Mouse (Mus musculus) embryonic facial prominence, embryonic 14.5 days (tissue): ENCODE results near the gene Kcnh7. TPM values are rescaled to one million over a fixed set of nuclear protein-coding genes. Genes with fewer than 3 reads are reported as not detected.

Source experiments
- ATAC-seq: fragments of 200-750 bp; cut with Nextera tagmentation; 2 replicates; pipeline ENCODE4 v1.8.0; 2017; ENCODE audit warnings: low read depth, moderate number of reproducible peaks, moderate TSS enrichment
- DNase-seq: peaks from one replicate; pipeline ENCODE4 v3.0.0-alpha.2; 2015; ENCODE audit warnings: low spot score
- H3K27ac ChIP-seq: fragments of 300-500 bp; sonication (generic); replicated peaks from 2 replicates; pipeline ENCODE4 v1.5.1; 2014; ENCODE audit warnings: low read depth, mild to moderate bottlenecking, low read length, moderate library complexity
- H3K27me3 ChIP-seq: fragments of 300-500 bp; sonication (generic); replicated peaks from 2 replicates; pipeline ENCODE4 v1.6.1; 2014; ENCODE audit warnings: low read length; ENCODE audit not compliant: control insufficient read depth, insufficient read depth
- H3K36me3 ChIP-seq: fragments of 300-500 bp; sonication (generic); 2 replicates; pipeline ENCODE4 v1.6.1; 2014; ENCODE audit warnings: low read length, mixed read lengths; ENCODE audit not compliant: control insufficient read depth, insufficient read depth
- H3K4me1 ChIP-seq: fragments of 300-500 bp; sonication (generic); 2 replicates; pipeline ENCODE4 v1.6.1; 2014; ENCODE audit warnings: antibody characterized with exemption, low read length; ENCODE audit not compliant: control insufficient read depth, insufficient read depth
- H3K4me2 ChIP-seq: fragments of 300-500 bp; sonication (generic); 2 replicates; pipeline ENCODE4 v1.6.1; 2014; ENCODE audit warnings: low read depth, mild to moderate bottlenecking, low read length, moderate library complexity, mixed read lengths
- H3K4me3 ChIP-seq: fragments of 300-500 bp; sonication (generic); 2 replicates; pipeline ENCODE4 v1.5.1; 2014; ENCODE audit warnings: low read depth, mild to moderate bottlenecking, low read length
- H3K9ac ChIP-seq: fragments of 300-500 bp; sonication (generic); 2 replicates; pipeline ENCODE4 v1.6.1; 2014; ENCODE audit warnings: low read depth, mild to moderate bottlenecking, low read length, moderate library complexity, mixed read lengths
- H3K9me3 ChIP-seq: fragments of 300-500 bp; sonication (generic); 2 replicates; pipeline ENCODE4 v1.6.1; 2016; ENCODE audit warnings: low read length; ENCODE audit not compliant: control insufficient read depth
- WGBS: fragments of 180-500 bp; shearing (Covaris S2); extraction: QIAGEN DNeasy Blood & Tissue Kit; methylation state at CpG from one replicate; pipeline ENCODE4 v1.1.7; 2014; 5-methylcytosine and 5-hydroxymethylcytosine counted together
- polyA plus RNA-seq: library from polyadenylated mRNA; unstranded; fragments of >200 nt; fragmentation: Nextera tagmentation; extraction: Ambion mirVana; gene quantifications from 2 replicates; pipeline ENCODE4 v1.2.1, GENCODE M21; 2014

Kcnh7 gene
- polyA plus RNA-seq, 1 experiment from 2014 or later, result 0.72 TPM

- Histone ChIP-seq H3K27ac (no peak overlapping the region), H3K4me3 (no peak overlapping the region), H3K9me3 (no peaks in the 10 kb centered on the region), H3K9ac (no peak overlapping the region), H3K36me3 (no peaks in the 10 kb centered on the region), H3K27me3 (peaks cover 3% of the 10 kb centered on the region; the same call in 1 of the 2 replicates), H3K4me2 (no peak overlapping the region), H3K4me1 (peaks cover 8% of the 10 kb centered on the region; the same call in 1 of the 2 replicates)
- WGBS, result 88% methylated on average over 5 of the region's 5 CpGs
- ATAC-seq (no peak), DNase-seq (no peak)
Observed at GRCm38 (mm10) chr2:62644891-62645290, 539.2 kb downstream of the Kcnh7 start.
